Mouse (Mus musculus) heart, postnatal 0 days (tissue): ENCODE data around the gene Zfp184. TPM values are rescaled to one million over a fixed set of nuclear protein-coding genes. Genes with fewer than 3 reads are reported as not detected.
A peak's percentile ranks its signal among the peaks of the same experiment; 100 is the strongest.

Experiments used
- ATAC-seq: fragments of 200-750 bp; cut with Nextera tagmentation; 2 replicates; pipeline ENCODE4 v1.8.0; 2017; ENCODE audit warnings: low read depth, moderate number of reproducible peaks, moderate library complexity; ENCODE audit not compliant: insufficient read depth
- DNase-seq: peaks from one replicate; pipeline ENCODE4 v3.0.0-alpha.2; 2016; ENCODE audit warnings: low spot score
- H3K27ac ChIP-seq: fragments of 300-500 bp; sonication (generic); 2 replicates; pipeline ENCODE4 v1.5.1; 2014; ENCODE audit warnings: low read depth, mild to moderate bottlenecking
- H3K27me3 ChIP-seq: fragments of 300-500 bp; sonication (generic); 2 replicates; pipeline ENCODE4 v1.6.1; 2014; ENCODE audit warnings: low read length, mixed read lengths; ENCODE audit not compliant: control insufficient read depth, insufficient read depth
- H3K36me3 ChIP-seq: fragments of 300-500 bp; sonication (generic); replicated peaks from 2 replicates; pipeline ENCODE4 v1.6.1; 2014; ENCODE audit warnings: low read length, mixed read lengths; ENCODE audit not compliant: control insufficient read depth, insufficient read depth
- H3K4me1 ChIP-seq: fragments of 300-500 bp; sonication (generic); 2 replicates; pipeline ENCODE4 v1.6.1; 2014; ENCODE audit warnings: antibody characterized with exemption; ENCODE audit not compliant: control insufficient read depth, insufficient read depth
- H3K4me2 ChIP-seq: fragments of 300-500 bp; sonication (generic); 2 replicates; pipeline ENCODE4 v1.6.1; 2014; ENCODE audit warnings: low read depth, mild to moderate bottlenecking, low read length, moderate library complexity
- H3K4me3 ChIP-seq: fragments of 300-500 bp; sonication (generic); 2 replicates; pipeline ENCODE4 v1.5.1; 2014; ENCODE audit warnings: low read depth, low read length
- H3K9ac ChIP-seq: fragments of 300-500 bp; sonication (generic); replicated peaks from 2 replicates; pipeline ENCODE4 v1.6.1; 2014; ENCODE audit warnings: low read depth, low read length, mixed read lengths
- H3K9me3 ChIP-seq: fragments of 300-500 bp; sonication (generic); replicated peaks from 2 replicates; pipeline ENCODE4 v1.6.1; 2016; ENCODE audit warnings: low read length; ENCODE audit not compliant: control insufficient read depth
- CTCF ChIP-seq: IDR thresholded peaks from 2 replicates; pipeline ENCODE4 v1.5.1; 2016; ENCODE audit warnings: antibody characterized with exemption, control low read depth, low read depth
- EP300 ChIP-seq: IDR thresholded peaks from 2 replicates; pipeline ENCODE4 v1.6.1; 2016; ENCODE audit warnings: antibody characterized with exemption, low read depth
- WGBS: fragments of 180-500 bp; shearing (Covaris S2); extraction: QIAGEN DNeasy Blood & Tissue Kit; methylation state at CpG from one replicate; pipeline ENCODE4 v1.1.7; 2014; 5-methylcytosine and 5-hydroxymethylcytosine counted together
- polyA plus RNA-seq: library from polyadenylated mRNA; unstranded; fragments of >200 nt; fragmentation: Nextera tagmentation; extraction: Ambion mirVana; gene quantifications from 2 replicates; pipeline ENCODE4 v1.2.1, GENCODE M21; 2015
- total RNA-seq: library from RNA; depleted of rRNA; stranded (reverse); fragments of >200 nt; gene quantifications from 2 replicates; pipeline ENCODE4 v1.2.3, GENCODE M21; 2014; ENCODE audit warnings: low replicate concordance

Gene Zfp184
- total and polyA plus RNA-seq, 2 experiments from 2014 or later: 1.7 to 2.6 TPM

DNA sequence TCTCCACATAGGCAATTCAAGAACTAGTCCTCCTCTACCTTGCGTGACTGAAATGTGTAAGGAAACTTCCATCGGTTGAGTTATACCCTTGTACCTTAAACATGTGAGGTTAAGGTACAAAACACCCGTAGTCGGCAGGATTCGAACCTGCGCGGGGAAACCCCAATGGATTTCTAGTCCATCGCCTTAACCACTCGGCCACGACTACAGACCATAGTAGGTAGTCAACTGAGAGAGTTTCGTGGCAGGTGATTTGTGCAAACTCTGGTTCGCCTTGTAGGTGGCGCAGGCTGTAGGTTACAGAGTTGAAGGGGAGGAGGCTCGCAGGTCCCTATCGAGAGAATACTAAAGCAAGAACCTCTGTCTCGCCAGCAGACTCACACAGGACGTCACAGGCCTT is 7.9 kb upstream of the Zfp184 start:
- H3K9ac ChIP-seq: no peak overlapping the region
- no peaks in the 10 kb centered on the region for H3K27me3 ChIP-seq
- TF ChIP-seq CTCF (no peak), EP300 (no peak)

DNA sequence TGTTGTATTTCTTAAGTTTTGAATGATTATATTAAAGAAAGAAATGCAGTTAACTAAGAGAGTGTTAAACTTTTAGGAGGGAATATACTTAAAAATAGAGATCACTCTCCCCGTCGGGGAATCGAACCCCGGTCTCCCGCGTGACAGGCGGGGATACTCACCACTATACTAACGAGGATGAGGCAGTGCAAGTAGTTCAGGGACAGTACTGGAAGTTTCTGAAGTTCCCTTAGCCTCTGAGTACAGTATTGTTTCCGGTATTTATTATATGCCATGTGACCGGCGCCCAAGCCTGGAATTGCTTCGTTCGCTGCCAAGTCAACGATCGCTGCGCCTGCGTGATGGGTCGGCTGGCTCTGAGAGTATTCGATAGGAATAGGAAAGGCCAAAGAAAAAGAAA is 4.7 kb upstream of the Zfp184 start:
- Histone ChIP-seq H3K4me2 (peak overlapping the region; percentile 67), H3K27me3 (no peaks in the 10 kb centered on the region), H3K4me3 (peak overlapping the region; percentile 63), H3K9ac (peak overlapping the region; percentile 52; the same call in 1 of the 2 replicates), H3K27ac (peak overlapping the region; percentile 51; the same call in 1 of the 2 replicates), H3K9me3 (no peaks in the 10 kb centered on the region), H3K4me1 (0 out of 2 replicates have a peak, but pooled peaks cover 3% of the 10 kb centered on the region), H3K36me3 (no peaks in the 10 kb centered on the region)
- ATAC-seq (peak; percentile 79), DNase-seq (peak; percentile 82)
- TF ChIP-seq CTCF: no peak
- TF ChIP-seq EP300: no peak
- WGBS: under 1% methylated on average over 19 of the region's 19 CpGs

More for the DNA sequence above, 7.9 kb upstream of the Zfp184 start:
- no peaks in the 10 kb centered on the region for H3K36me3 ChIP-seq
- no peaks in the 10 kb centered on the region for H3K4me1 ChIP-seq
- no peak overlapping the region for H3K4me3 ChIP-seq
- 12% methylated on average over 17 of the region's 17 CpGs for WGBS
- no peak for ATAC-seq
- H3K4me2 ChIP-seq: peak overlapping the region; percentile 15; the same call in 1 of the 2 replicates
- H3K27ac ChIP-seq: no peak overlapping the region
- DNase-seq: no peak
- H3K9me3 ChIP-seq: no peaks in the 10 kb centered on the region

DNA sequence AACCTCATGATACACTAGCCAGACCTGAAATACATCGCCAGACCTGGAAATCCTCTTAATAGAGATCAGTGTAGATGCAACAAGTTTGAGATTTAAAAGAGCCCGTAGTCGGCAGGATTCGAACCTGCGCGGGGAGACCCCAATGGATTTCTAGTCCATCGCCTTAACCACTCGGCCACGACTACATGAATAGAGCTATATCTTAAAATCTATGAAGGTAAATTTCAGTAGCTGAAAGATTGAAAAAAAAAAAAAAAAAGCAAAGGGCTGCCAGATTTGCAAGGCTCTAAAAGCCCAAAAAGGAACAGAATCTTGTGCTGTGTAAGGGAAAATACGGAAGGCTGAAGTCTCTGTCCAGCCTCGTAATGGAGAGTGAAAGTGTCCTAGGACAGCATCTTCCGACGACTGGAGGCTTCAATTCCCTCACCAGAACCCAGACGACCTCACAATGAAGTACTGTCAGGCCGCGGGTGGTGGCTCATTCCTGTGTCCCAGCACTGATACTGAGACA is 4.0 kb upstream of the Zfp184 start:
- TF ChIP-seq EP300: no peak
- no peak for TF ChIP-seq CTCF

DNA sequence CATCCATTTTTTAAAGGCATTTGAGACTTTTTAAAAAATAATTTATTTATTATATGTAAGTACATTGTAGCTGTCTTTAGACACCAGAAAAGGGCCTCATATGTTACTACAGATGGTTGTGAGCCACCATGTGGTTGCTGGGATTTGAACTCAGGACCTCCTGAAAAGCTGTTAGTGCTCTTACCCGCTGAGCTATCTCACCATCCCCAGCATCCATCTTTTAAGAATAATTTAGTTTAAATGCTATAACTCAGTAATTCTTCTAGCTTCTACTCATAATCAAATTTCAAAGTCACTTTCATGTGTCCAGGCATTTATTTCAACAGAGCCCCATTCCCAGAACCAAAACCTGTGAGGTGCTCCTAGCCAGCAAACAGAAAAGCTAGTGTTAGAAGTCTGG is 1.2 kb upstream of the Zfp184 start:
- no peak overlapping the region for H3K4me3 ChIP-seq
- no peaks in the 10 kb centered on the region for H3K9me3 ChIP-seq
- 0 out of 2 replicates have a peak, but pooled peaks cover 3% of the 10 kb centered on the region for H3K4me1 ChIP-seq
- no peaks in the 10 kb centered on the region for H3K27me3 ChIP-seq
- H3K27ac ChIP-seq: no peak overlapping the region
- 77% methylated on average over 1 of the region's 1 CpGs for WGBS
- ATAC-seq: no peak
- TF ChIP-seq CTCF (no peak), EP300 (no peak)
- no peak overlapping the region for H3K9ac ChIP-seq
- H3K36me3 ChIP-seq: no peaks in the 10 kb centered on the region
- H3K4me2 ChIP-seq: no peak overlapping the region
- DNase-seq: no peak

More for the DNA sequence above, 4.0 kb upstream of the Zfp184 start:
- Histone ChIP-seq H3K4me1 (0 out of 2 replicates have a peak, but pooled peaks cover 3% of the 10 kb centered on the region), H3K9me3 (no peaks in the 10 kb centered on the region), H3K4me2 (peak overlapping the region; percentile 67), H3K9ac (peak overlapping the region; percentile 52), H3K36me3 (no peaks in the 10 kb centered on the region), H3K27ac (peak overlapping the region; percentile 51; the same call in 1 of the 2 replicates), H3K4me3 (peak overlapping the region; percentile 63), H3K27me3 (no peaks in the 10 kb centered on the region)
- WGBS: under 1% methylated on average over 16 of the region's 16 CpGs
- DNase-seq (no peak), ATAC-seq (no peak)

DNA sequence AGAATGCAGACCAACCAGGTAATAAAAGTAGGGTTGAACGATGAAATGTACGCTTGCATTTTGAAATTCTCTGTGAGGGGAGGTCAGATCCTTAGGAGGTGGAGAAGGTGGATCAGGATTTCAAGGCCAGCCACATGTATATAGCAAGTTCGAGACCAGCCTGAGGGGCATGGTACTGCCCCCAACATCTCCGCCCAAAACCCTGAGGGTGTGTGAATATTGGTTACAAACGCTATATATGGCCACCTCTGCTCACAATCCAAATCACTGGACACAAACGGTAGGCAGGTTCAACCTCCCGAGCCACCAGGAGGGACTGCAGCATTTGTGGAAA is 335 bp upstream of the Zfp184 start:
- Histone ChIP-seq H3K27ac (no peak overlapping the region), H3K4me2 (peak overlapping the region; percentile 83), H3K36me3 (no peaks in the 10 kb centered on the region; the same call in 1 of the 2 replicates), H3K9me3 (no peaks in the 10 kb centered on the region), H3K4me3 (peak overlapping the region; percentile 76), H3K27me3 (no peaks in the 10 kb centered on the region), H3K4me1 (0 out of 2 replicates have a peak, but pooled peaks cover 3% of the 10 kb centered on the region), H3K9ac (0 out of 2 replicates have a peak overlapping the region, but pooled peaks have one; percentile 66)
- ATAC-seq: peak; percentile 13; the same call in 1 of the 2 replicates
- DNase-seq: no peak
- TF ChIP-seq EP300: no peak
- no peak for TF ChIP-seq CTCF
- 1% methylated on average over 7 of the region's 7 CpGs for WGBS

DNA sequence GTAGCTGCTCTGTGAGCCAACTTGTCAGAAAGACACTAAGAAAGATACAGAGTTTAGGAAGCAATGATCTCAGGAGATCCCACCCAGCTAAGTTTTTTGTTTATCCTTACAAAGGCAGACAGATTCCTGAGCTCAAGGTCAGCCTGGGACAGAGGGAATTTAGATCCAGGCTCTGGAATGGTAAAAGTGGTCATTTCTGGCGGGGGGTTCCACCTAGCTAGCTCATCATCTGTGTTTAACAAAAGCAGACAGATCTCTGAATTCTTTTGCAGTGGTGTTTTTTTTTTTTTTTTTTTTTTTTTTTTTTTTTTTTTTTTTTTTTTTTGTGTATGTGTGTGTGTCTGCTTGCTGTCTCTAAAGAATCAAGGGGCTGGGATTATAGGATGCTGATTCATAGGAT is 24.4 kb downstream of the Zfp184 start:
- Histone ChIP-seq H3K4me3 (no peak overlapping the region), H3K9ac (no peak overlapping the region), H3K27ac (no peak overlapping the region), H3K4me1 (no peaks in the 10 kb centered on the region), H3K36me3 (no peaks in the 10 kb centered on the region), H3K9me3 (0 out of 2 replicates have a peak, but pooled peaks cover 3% of the 10 kb centered on the region), H3K27me3 (no peaks in the 10 kb centered on the region), H3K4me2 (no peak overlapping the region)
- ATAC-seq: no peak
- WGBS: 43% methylated on average over 1 of the region's 1 CpGs
- TF ChIP-seq EP300 (no peak), CTCF (no peak)
- no peak for DNase-seq
